Mouse (Mus musculus) B cell, adult 2 months (primary cell): ENCODE data around the gene Msrb3.

Experiments
- DNase-seq, 2 experiments: peaks; one replicate each; pipeline ENCODE4 v3.0.0; 2022

Gene Msrb3

GRCm38 (mm10) chr10:120857531-120858001 lies 41.3 kb downstream of the Msrb3 start:
- DNase-seq = peak; percentile 54 to 59

GRCm38 (mm10) chr10:120854329-120854728 lies 44.6 kb downstream of the Msrb3 start:
- no peak for DNase-seq

- no peak for DNase-seq
Measured at GRCm38 (mm10) chr10:120853816-120854215, 45.1 kb downstream of the Msrb3 start.

- DNase-seq = no peak
Measured at GRCm38 (mm10) chr10:120851196-120851781, 47.6 kb downstream of the Msrb3 start.

GRCm38 (mm10) chr10:120850391-120851195 lies 48.3 kb downstream of the Msrb3 start:
- DNase-seq = no peak

GRCm38 (mm10) chr10:120848677-120849076 lies 50.2 kb downstream of the Msrb3 start:
- no peak for DNase-seq

- DNase-seq = no peak
Measured at GRCm38 (mm10) chr10:120847785-120848184, 51.1 kb downstream of the Msrb3 start.

- no peak for DNase-seq
Measured at GRCm38 (mm10) chr10:120839966-120840365, 58.9 kb downstream of the Msrb3 start.

GRCm38 (mm10) chr10:120834531-120834930 lies 64.4 kb downstream of the Msrb3 start:
- DNase-seq = no peak

- DNase-seq = no peak
Measured at GRCm38 (mm10) chr10:120833836-120834235, 65.1 kb downstream of the Msrb3 start.

- no peak for DNase-seq
Measured at GRCm38 (mm10) chr10:120827761-120828160, 71.1 kb downstream of the Msrb3 start.

- peak in 1 of 2 experiments; percentile 4 for DNase-seq
Measured at GRCm38 (mm10) chr10:120826795-120827669, 71.9 kb downstream of the Msrb3 start.

- peak; percentile 14 to 24 for DNase-seq
Measured at GRCm38 (mm10) chr10:120826381-120826780, 72.5 kb downstream of the Msrb3 start.

- no peak for DNase-seq
Measured at GRCm38 (mm10) chr10:120825594-120825993, 73.3 kb downstream of the Msrb3 start.

GRCm38 (mm10) chr10:120821491-120822358 lies 77.2 kb downstream of the Msrb3 start:
- peak; percentile 15 for DNase-seq

- no peak for DNase-seq
Measured at GRCm38 (mm10) chr10:120820781-120821300, 78.1 kb downstream of the Msrb3 start.

GRCm38 (mm10) chr10:120815290-120815689 lies 83.6 kb downstream of the Msrb3 start:
- peak; percentile 45 to 58 for DNase-seq

- DNase-seq = peak; percentile 26
Measured at GRCm38 (mm10) chr10:120811796-120812443, 87.0 kb downstream of the Msrb3 start.

- DNase-seq = no peak
Measured at GRCm38 (mm10) chr10:120810832-120811571, 87.9 kb downstream of the Msrb3 start.

GRCm38 (mm10) chr10:120810053-120810696 lies 88.7 kb downstream of the Msrb3 start:
- DNase-seq = no peak
